Mouse (Mus musculus): ENCODE data around the gene Treml1. TPM values are rescaled to one million over a fixed set of nuclear protein-coding genes. Genes with fewer than 3 reads are reported as not detected.
"Not testable (repeated sequence)": the region's sequence is repeated elsewhere in the genome, so short reads cannot be mapped to it uniquely, and the experiment has no call there.

Treml1 gene
- polyA plus RNA-seq (2015; fragmentation: Nextera tagmentation; extraction: Ambion mirVana), result 0.41 TPM in 2 replicates

DNA sequence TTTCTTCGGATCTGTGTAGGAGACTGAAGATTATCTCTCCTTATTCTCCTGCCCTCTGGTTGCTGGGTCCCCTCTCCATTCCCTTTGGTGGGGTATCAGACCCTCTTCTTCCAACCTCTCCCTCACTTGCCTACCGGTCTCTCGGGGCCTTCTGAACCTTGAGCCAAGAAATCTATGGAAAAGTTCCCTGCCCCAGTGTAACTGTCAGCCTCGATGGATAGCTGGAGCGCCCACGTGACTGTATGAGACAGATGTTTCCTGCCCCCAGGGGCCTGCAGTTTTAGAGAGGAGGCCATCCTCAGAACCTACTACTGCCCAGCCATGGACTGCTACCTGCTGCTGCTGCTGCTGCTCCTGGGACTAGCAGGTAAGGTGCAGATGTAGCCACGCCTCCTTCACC is at the start of gene Treml1:
Treml1 (plus strand) TSS at position 301 of the 400 bp plus-strand sequence.
- H3K4me1 ChIP-seq, result no peaks in the 10 kb centered on the region
- H3K27ac ChIP-seq, result no peak within 1 kb of the TSS
- no peak within 1 kb of the TSS for H3K4me3 ChIP-seq
- no peak for ATAC-seq (replicated peaks)
- no peaks in the 10 kb centered on the region for H3K36me3 ChIP-seq (replicated peaks)
- no peaks in the 10 kb centered on the region for H3K9me3 ChIP-seq
- 90% methylated on average over 7 of the region's 7 CpGs for WGBS
- H3K4me2 ChIP-seq, result no peak within 1 kb of the TSS
- no peak within 1 kb of the TSS for H3K9ac ChIP-seq
- no peaks in the 10 kb centered on the region for H3K27me3 ChIP-seq (replicated peaks)

DNA sequence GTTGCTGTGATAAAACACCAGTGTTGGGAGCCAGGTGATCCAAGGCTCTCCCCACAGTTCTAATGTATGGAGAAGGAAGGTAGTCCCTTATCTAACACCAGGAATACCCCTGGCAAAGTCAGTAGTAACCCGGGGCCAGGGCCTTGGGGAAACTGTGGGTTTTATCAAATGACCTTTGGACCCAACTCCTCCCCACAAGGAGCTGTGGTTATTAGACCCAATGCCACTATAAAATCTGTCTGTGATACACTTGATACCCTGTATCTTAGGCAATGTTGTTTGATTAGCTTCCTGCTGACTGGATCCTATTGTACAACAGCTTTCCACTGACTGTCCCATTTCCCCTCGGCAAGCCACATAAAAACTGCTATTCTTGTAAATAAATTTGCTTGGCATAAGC is 47.6 kb upstream of the Treml1 start:
- no peak for ATAC-seq (replicated peaks)
- no peaks in the 10 kb centered on the region for H3K9me3 ChIP-seq
- no peak overlapping the region for H3K4me3 ChIP-seq
- no peak overlapping the region for H3K9ac ChIP-seq
- H3K4me1 ChIP-seq, result no peaks in the 10 kb centered on the region
- WGBS, result 77% methylated on average over 2 of the region's 2 CpGs
- no peaks in the 10 kb centered on the region for H3K27me3 ChIP-seq (replicated peaks)
- no peaks in the 10 kb centered on the region for H3K36me3 ChIP-seq (replicated peaks)
- H3K4me2 ChIP-seq, result no peak overlapping the region
- no peak overlapping the region for H3K27ac ChIP-seq

DNA sequence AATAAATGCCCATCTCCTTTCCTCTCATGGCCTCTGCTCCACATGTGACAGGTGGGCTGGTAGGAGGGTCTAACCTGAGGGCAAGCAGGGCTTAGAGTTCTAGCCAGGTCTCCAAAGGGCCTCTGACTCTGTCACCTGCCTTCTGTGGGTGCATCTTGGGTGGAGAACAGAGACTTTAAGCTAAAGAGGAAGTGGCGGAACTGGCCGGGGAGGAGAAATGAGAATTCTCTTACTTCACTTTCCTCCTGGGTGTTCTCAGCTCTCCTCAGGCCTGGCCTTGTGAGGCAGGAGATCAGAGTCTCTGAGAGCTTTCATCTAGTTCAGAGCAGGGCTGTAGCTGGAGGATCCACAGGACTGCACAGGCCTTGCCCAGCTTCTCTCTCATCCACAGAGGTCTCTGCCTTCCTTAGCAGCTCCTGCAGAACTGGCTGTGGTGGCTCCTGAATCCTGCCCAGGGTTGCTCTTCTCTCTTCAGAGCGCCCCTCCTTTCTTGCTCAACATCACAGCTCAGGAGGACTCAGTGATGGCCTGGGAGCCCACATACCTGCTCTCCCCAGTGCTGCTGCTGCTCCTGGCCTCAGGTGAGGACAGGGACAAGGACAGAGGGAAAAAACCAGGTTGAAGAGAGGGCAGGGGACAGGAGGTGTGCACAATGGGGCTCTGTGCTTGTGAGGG is 43.7 kb upstream of the Treml1 start, which contains the start of gene B430306N03Rik:
B430306N03Rik (plus strand) TSS at position 237 of the 675 bp plus-strand sequence.
- H3K9me3 ChIP-seq; ATAC-seq (replicated peaks); H3K36me3 ChIP-seq (replicated peaks); H3K27me3 ChIP-seq (replicated peaks); H3K4me3 ChIP-seq; H3K4me1 ChIP-seq; H3K27ac ChIP-seq; H3K9ac ChIP-seq; H3K4me2 ChIP-seq: not testable (repeated sequence)
- WGBS, result 93% methylated on average over 3 of the region's 3 CpGs

DNA sequence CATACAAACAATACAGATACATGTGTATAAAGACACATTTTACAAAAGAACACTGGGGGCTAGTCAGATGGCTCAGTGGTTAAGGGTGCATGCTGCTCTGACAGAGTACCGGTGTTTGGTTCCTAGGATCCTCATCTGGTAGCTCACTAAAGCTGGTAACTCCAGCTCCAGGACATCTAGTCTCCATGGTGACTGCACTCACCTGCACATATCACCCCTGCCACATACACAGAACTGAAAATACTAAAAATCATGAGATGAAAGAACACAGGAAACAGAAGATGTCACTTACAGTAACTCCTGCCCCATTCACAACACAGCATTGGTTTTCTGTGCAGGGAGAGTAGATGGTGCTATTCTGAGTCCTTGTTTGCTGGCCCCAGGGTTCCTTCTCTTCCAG is 41.0 kb upstream of the Treml1 start:
- no peak overlapping the region for H3K9ac ChIP-seq
- 94% methylated on average over 1 of the region's 1 CpGs for WGBS
- no peaks in the 10 kb centered on the region for H3K36me3 ChIP-seq (replicated peaks)
- H3K4me2 ChIP-seq, result no peak overlapping the region
- H3K27me3 ChIP-seq (replicated peaks), result no peaks in the 10 kb centered on the region
- no peak overlapping the region for H3K4me3 ChIP-seq
- no peaks in the 10 kb centered on the region for H3K4me1 ChIP-seq
- ATAC-seq (replicated peaks), result no peak
- H3K9me3 ChIP-seq, result no peaks in the 10 kb centered on the region
- H3K27ac ChIP-seq, result no peak overlapping the region

DNA sequence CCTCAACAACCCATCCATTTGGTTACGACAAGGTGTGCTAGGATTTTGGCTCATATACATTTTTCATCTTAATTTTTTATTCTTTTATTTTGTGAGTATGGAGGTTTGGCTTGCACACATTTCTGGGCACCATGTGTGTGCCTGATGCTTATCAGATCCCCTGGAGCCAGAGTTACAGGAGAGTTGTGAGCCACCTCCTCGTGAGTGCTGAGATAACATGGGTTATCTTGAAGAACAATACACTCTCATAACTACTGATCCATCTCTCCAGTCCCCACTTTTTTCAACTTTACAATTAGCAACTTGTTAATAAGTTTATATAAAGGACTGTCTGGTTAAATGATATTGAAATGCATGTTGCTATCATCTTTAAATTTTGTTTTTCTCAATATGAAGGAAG is 38.4 kb upstream of the Treml1 start:
- no peak for ATAC-seq (replicated peaks)
- H3K36me3 ChIP-seq (replicated peaks), result no peaks in the 10 kb centered on the region
- WGBS, result 90% methylated on average over 2 of the region's 2 CpGs
- H3K9me3 ChIP-seq, result no peaks in the 10 kb centered on the region
- no peak overlapping the region for H3K4me2 ChIP-seq
- H3K9ac ChIP-seq, result no peak overlapping the region
- no peak overlapping the region for H3K4me3 ChIP-seq
- no peaks in the 10 kb centered on the region for H3K4me1 ChIP-seq
- no peak overlapping the region for H3K27ac ChIP-seq
- H3K27me3 ChIP-seq (replicated peaks), result no peaks in the 10 kb centered on the region

DNA sequence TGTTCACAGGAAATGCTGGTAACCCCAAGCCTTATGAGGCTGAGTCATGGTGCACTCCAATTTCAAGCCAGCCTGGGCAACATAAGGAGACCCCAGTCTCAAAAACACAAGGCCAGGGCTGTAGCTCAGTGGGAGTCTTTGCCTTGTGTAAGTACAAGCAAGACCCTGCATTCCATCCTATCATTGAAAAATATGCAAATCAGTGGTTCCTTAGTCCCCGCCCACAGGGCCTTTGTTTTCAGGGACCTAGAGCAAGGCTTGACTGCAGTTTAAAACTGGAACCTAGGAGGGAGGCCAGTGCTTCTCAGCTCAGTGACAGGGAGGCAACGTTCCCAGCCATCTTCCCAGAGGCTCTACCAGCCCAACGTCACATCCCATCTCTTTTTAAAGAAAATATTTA is 36.5 kb upstream of the Treml1 start:
- 62% methylated on average over 3 of the region's 3 CpGs for WGBS
- Histone ChIP-seq H3K4me1 (no peaks in the 10 kb centered on the region), H3K4me3 (no peak overlapping the region), H3K4me2 (no peak overlapping the region), H3K27ac (no peak overlapping the region), H3K9me3 (no peaks in the 10 kb centered on the region), H3K27me3 (replicated peaks) (no peaks in the 10 kb centered on the region), H3K36me3 (replicated peaks) (no peaks in the 10 kb centered on the region), H3K9ac (no peak overlapping the region)
- ATAC-seq (replicated peaks), result no peak

DNA sequence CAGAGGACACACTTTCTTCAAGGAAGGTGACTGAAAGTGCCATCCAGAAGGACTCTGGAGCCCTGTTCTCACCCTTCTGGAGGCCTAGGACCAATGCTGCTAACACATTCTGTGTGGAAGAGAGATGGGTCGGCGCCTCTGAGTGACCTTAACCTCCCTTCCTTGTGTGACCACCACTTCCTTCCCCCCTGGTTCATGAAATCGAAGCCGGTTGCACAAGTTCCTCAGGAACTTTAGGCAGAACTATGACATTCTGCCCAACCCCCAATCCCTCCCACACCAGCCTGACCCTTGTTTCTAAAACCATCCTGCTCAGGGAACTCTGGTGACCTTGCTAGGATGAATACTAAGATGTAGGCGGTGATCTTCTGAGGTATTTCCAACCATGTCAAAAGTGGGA is 35.5 kb upstream of the Treml1 start:
- 92% methylated on average over 5 of the region's 5 CpGs for WGBS
- Histone ChIP-seq H3K4me2 (no peak overlapping the region), H3K9ac (no peak overlapping the region), H3K27me3 (replicated peaks) (no peaks in the 10 kb centered on the region), H3K4me3 (no peak overlapping the region), H3K4me1 (no peaks in the 10 kb centered on the region), H3K9me3 (no peaks in the 10 kb centered on the region), H3K36me3 (replicated peaks) (no peaks in the 10 kb centered on the region), H3K27ac (no peak overlapping the region)
- no peak for ATAC-seq (replicated peaks)

DNA sequence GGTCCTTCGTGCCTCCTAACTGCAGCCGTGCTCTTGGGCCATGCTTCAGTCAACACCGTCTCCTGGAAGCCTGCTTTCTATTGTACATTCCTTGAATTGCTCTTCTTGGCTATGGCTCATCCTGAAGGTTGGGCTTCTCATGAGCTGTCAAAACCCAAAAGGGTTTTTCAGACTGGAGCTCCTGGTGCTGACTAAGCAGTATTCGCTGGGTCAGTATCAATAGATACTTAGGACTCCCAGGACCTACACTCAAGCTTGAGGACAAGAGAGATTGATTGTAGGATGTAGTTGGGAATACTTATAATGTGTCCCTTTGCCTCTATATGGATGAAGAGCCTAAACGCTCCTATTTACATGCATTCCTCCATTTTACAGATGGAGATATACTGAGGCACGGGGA is 34.6 kb upstream of the Treml1 start:
- Histone ChIP-seq H3K36me3 (replicated peaks) (no peaks in the 10 kb centered on the region), H3K4me1 (no peaks in the 10 kb centered on the region), H3K4me2 (no peak overlapping the region), H3K4me3 (no peak overlapping the region), H3K9ac (no peak overlapping the region), H3K9me3 (no peaks in the 10 kb centered on the region), H3K27me3 (replicated peaks) (no peaks in the 10 kb centered on the region), H3K27ac (no peak overlapping the region)
- 94% methylated on average over 6 of the region's 6 CpGs for WGBS
- no peak for ATAC-seq (replicated peaks)

DNA sequence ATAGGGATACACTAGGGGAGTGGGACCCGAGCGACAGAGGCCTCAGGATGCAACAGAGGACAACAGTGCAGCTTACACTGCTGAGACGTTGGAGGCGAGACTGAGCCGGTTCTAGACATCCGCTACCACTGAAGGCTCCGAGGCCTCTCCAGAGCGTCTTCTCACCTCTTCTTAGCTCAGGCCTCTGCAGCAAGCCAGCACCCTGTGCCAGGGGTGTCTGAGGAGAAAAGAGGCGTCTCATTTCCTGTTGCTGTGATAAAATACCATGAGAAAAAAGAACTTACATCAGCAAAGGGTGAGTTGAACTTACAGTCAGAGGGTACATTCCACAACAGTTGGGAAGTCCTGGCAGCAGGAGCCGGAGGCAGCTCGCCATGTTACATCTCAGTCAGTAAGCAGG is 34.1 kb upstream of the Treml1 start:
- Histone ChIP-seq H3K4me2 (no peak overlapping the region), H3K4me3 (no peak overlapping the region), H3K9me3 (no peaks in the 10 kb centered on the region), H3K27me3 (replicated peaks) (no peaks in the 10 kb centered on the region), H3K4me1 (no peaks in the 10 kb centered on the region), H3K9ac (no peak overlapping the region), H3K36me3 (replicated peaks) (no peaks in the 10 kb centered on the region), H3K27ac (no peak overlapping the region)
- ATAC-seq (replicated peaks), result no peak
- 90% methylated on average over 11 of the region's 11 CpGs for WGBS

DNA sequence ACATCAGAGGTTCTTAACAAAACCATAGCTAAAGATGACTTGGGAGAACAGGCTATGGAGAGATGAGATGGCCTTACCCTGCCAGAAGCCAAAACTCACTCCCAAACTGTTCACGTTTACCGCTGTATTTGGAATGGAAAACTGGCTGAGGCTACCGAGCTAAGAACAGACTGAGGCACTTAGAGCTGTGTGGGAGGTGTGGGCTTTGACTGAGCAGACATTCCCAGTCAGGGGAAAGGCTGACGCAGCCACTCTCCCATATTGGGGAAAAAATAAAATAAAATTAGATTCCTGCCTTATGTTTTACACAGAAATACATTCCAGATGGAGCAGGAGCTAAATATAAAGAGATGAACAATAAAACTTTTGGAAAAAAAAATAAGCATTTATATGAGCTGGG is 33.1 kb upstream of the Treml1 start:
- Histone ChIP-seq H3K27ac (no peak overlapping the region), H3K4me1 (no peaks in the 10 kb centered on the region), H3K27me3 (replicated peaks) (no peaks in the 10 kb centered on the region), H3K4me2 (no peak overlapping the region), H3K36me3 (replicated peaks) (no peaks in the 10 kb centered on the region), H3K4me3 (no peak overlapping the region), H3K9me3 (no peaks in the 10 kb centered on the region), H3K9ac (no peak overlapping the region)
- ATAC-seq (replicated peaks), result no peak
- WGBS, result 79% methylated on average over 4 of the region's 4 CpGs

DNA sequence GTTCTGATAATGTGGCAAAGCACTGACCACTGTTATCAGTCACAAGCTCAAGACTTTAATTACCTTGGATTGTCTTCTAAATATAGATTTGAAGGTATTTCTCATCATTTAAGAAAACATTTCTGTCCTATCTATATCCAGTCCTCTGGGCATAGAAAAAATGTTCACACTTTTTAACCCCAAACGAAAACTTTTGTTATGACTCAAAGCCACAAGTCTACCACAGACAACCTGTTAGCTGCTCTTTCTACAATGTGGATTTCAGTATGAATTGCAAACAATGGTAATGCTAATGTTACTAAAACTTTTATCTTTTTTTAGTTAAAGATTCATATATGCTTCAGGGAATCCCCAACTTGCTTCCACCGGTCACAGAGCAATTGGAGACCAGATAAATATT is 27.2 kb upstream of the Treml1 start:
- no peaks in the 10 kb centered on the region for H3K27me3 ChIP-seq (replicated peaks)
- 94% methylated on average over 2 of the region's 2 CpGs for WGBS
- ATAC-seq (replicated peaks), result no peak

DNA sequence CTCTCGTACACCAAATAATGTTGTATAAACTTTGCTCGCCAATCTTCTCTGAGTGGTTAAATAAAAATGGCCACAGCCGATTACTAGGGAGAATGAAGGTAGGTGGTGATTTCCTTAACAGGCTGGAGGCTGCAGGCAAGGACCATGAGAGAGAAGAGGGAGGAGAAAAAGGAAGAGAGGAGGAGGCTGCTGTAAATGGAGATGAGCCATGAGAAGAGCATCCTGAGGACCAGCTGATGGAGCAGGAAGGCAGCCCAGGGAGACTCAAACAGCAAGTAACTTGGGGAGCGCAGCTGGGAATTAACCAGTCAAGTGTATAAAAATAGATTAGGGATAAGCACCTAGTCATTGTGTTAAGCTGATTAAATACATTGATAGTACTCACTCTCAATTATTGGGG is 25.5 kb upstream of the Treml1 start:
- no peak for ATAC-seq (replicated peaks)

More for the DNA sequence above, 27.2 kb upstream of the Treml1 start:
- Histone ChIP-seq H3K36me3 (replicated peaks) (no peaks in the 10 kb centered on the region), H3K9ac (no peak overlapping the region), H3K4me2 (no peak overlapping the region), H3K27ac (no peak overlapping the region), H3K4me1 (no peaks in the 10 kb centered on the region), H3K9me3 (no peaks in the 10 kb centered on the region), H3K4me3 (no peak overlapping the region)

DNA sequence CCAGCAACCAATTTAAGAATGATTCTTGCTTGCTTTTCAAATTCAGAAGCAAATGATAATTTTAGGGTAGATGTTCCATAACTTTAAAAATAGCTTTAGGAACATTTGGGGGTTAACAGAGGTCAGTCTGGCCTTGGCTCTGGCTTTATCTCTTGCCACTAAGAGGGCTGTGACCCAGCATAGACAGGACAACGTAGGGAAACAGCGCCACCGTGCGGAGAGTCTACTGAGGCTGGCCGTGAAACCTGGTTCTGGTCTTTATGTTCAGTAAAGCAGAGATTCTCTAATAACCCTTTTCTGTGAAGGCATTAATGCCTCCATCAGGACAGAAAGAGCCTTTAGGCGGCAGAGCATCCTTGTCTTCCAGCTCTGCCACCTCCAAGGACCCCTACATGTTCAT is 22.9 kb upstream of the Treml1 start:
- no peak for ATAC-seq (replicated peaks)
- Histone ChIP-seq H3K4me1 (no peaks in the 10 kb centered on the region), H3K27me3 (replicated peaks) (no peaks in the 10 kb centered on the region), H3K36me3 (replicated peaks) (no peaks in the 10 kb centered on the region), H3K4me3 (no peak overlapping the region), H3K9ac (no peak overlapping the region), H3K4me2 (no peak overlapping the region), H3K27ac (no peak overlapping the region), H3K9me3 (no peaks in the 10 kb centered on the region)
- WGBS, result 3% methylated on average over 6 of the region's 6 CpGs

More for the DNA sequence above, 25.5 kb upstream of the Treml1 start:
- H3K4me2 ChIP-seq, result no peak overlapping the region
- H3K27ac ChIP-seq, result no peak overlapping the region
- no peaks in the 10 kb centered on the region for H3K4me1 ChIP-seq
- WGBS, result 84% methylated on average over 4 of the region's 4 CpGs
- no peak overlapping the region for H3K9ac ChIP-seq
- no peaks in the 10 kb centered on the region for H3K9me3 ChIP-seq
- no peaks in the 10 kb centered on the region for H3K36me3 ChIP-seq (replicated peaks)
- no peaks in the 10 kb centered on the region for H3K27me3 ChIP-seq (replicated peaks)
- no peak overlapping the region for H3K4me3 ChIP-seq
